Mouse (Mus musculus) small intestine, adult 2 months (tissue): ENCODE data around the gene Tep1.
"Not testable (repeated sequence)": the region's sequence is repeated elsewhere in the genome, so short reads cannot be mapped to it uniquely, and the experiment has no call there.

Experiments used
- CTCF ChIP-seq: fragments of 200-500 bp; IDR thresholded peaks from 2 replicates; pipeline ENCODE4 v1.5.1; 2012; ENCODE audit warnings: low read depth, mild to moderate bottlenecking, control low read depth, inconsistent platforms, low read length, moderate library complexity, mixed read lengths; ENCODE audit not compliant: insufficient replicate concordance, insufficient read length; ENCODE audit errors: extremely low read depth
- POLR2A ChIP-seq: fragments of 200-500 bp; IDR thresholded peaks from 2 replicates; pipeline ENCODE4 v1.6.1; 2012; ENCODE audit warnings: low read depth, mild to moderate bottlenecking, control low read depth, inconsistent platforms, low read length, moderate library complexity

- not testable (repeated sequence) for TF ChIP-seq CTCF, POLR2A
These were observed 63.9 kb downstream of the Tep1 start for GRCm38 (mm10) chr14:50806469-50806868.
